Mouse (Mus musculus): ENCODE data around the gene Selenow. TPM values are rescaled to one million over a fixed set of nuclear protein-coding genes. Genes with fewer than 3 reads are reported as not detected.
A peak's percentile ranks its signal among the peaks of the same experiment; 100 is the strongest.

Gene Selenow
- 159 and 175 TPM in 2 replicates for polyA plus RNA-seq (2011; ENCODE audit: insufficient read depth, insufficient read length, low replicate concordance, missing spikeins)

DNA sequence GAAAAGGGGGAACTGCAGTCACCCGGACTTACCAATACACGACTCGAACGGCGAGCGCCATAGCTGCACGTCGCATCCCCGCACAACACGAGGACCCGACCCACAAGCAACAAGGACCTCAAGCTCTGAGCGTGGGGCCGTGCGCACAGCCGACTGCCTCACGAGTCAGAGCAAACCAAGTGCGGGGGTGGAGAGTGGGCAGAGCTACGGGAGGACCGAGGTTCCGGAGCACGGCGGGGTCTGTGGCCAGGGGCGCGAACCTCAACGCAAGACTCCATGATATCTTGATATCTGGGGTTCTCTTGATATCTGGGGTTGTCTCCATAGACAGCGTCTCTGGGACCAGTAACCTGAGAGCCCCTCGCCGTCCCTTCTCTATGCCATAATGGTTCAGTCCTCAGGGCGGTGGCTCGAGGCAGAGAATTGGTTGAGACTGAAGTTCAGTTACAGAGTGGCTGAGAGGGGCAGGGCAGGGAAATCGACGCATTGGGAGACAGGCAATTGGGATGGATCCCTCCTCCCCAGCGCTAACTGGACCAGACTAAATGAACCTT is at the start of gene Selenow:
Gene Selenow, minus strand, starts transcription at position 183 of the 554 bp plus-strand sequence.
- H3K27ac ChIP-seq (ENCODE audit: control insufficient read depth, insufficient read depth, low read depth, low read length, poor library complexity): peak within 1 kb of the TSS; percentile 70
- H3K4me3 ChIP-seq (replicated peaks; ENCODE audit: control insufficient read depth, low read depth, low read length): peak within 1 kb of the TSS; percentile 76
- TF ChIP-seq CTCF (IDR thresholded peaks at IDR 0.05; ENCODE audit: control insufficient read depth, insufficient read depth, low read length) (no peak), POLR2A (IDR thresholded peaks at IDR 0.05; ENCODE audit: borderline replicate concordance, control insufficient read depth, low read depth, low read length) (peak; percentile 87; the same call in 1 of the 2 replicates)
- H3K4me1 ChIP-seq (ENCODE audit: control insufficient read depth, insufficient read depth, low read length): peaks cover 3% of the 10 kb centered on the region; the same call in 1 of the 2 replicates
- WGBS: under 1% methylated on average over 33 of the region's 33 CpGs

DNA sequence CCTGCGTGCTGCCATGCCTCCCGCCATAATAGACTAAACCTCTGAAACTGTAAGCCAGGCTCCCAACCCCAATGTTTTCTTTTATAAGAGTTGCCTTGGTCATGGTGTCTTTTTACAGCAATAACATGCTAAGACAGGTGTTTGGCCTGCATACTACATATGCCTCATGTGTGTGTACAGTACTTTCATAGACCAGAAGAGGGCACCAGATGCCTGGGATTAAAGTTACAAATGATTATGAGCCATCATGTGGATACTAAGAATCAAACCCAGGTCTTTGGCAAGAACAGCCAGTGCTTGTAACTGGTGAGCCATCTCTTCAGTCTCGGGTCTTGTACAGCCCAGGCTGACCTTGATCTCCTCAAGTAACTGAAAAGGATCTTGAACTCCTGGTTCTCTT is 47.5 kb upstream of the Selenow start:
- no peak overlapping the region for H3K4me3 ChIP-seq (replicated peaks; ENCODE audit: control insufficient read depth, low read depth, low read length)
- 82% methylated on average over 3 of the region's 3 CpGs for WGBS
- no peaks in the 10 kb centered on the region for H3K4me1 ChIP-seq (ENCODE audit: control insufficient read depth, insufficient read depth, low read length)
- no peak overlapping the region for H3K27ac ChIP-seq (ENCODE audit: control insufficient read depth, insufficient read depth, low read depth, low read length, poor library complexity)
- TF ChIP-seq CTCF (IDR thresholded peaks at IDR 0.05; ENCODE audit: control insufficient read depth, insufficient read depth, low read length) (no peak), POLR2A (IDR thresholded peaks at IDR 0.05; ENCODE audit: borderline replicate concordance, control insufficient read depth, low read depth, low read length) (no peak)

DNA sequence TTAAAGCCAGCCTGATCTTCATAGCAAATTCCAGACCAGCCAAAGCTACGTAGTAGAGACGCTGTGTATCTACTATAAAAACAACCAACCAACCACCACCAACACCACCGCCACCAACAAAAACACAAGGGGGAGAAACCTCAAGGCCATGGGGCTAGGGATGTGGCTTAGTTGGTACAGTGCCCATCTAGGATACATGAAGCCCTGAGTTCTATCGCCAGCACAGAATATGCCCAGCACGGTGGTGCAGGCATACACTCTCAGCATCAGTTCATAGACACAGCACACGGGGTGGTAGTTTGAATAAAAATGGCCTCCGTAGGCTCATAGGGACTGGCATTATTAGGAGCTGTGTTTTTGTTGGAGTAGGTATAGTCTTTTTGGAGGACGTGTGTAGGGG is 46.1 kb upstream of the Selenow start:
- TF ChIP-seq POLR2A (IDR thresholded peaks at IDR 0.05; ENCODE audit: borderline replicate concordance, control insufficient read depth, low read depth, low read length) (no peak), CTCF (IDR thresholded peaks at IDR 0.05; ENCODE audit: control insufficient read depth, insufficient read depth, low read length) (no peak)
- H3K4me1 ChIP-seq (ENCODE audit: control insufficient read depth, insufficient read depth, low read length): no peaks in the 10 kb centered on the region; the same call in 1 of the 2 replicates
- 80% methylated on average over 8 of the region's 8 CpGs for WGBS
- no peak overlapping the region for H3K27ac ChIP-seq (ENCODE audit: control insufficient read depth, insufficient read depth, low read depth, low read length, poor library complexity)
- H3K4me3 ChIP-seq (replicated peaks; ENCODE audit: control insufficient read depth, low read depth, low read length): no peak overlapping the region

DNA sequence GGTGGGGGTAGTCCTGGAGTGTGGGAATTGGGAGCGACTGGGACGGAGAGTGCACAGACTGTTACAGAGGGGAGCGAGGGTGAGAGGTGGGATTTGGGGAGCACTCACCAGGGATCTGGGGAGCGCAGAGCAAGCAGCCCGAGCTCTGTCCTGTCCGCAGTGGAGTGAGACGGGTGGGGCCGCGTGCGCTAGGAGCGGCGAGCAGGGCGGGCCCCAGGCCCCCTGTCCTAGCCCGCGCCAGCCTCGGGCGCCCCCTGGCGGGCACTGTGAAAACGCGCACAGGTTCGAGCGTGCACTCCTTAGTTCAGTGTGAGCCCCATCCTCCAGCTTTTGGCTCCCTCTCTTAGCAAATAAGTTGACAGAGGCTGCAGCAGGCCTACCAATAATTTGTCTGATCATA is 45.1 kb upstream of the Selenow start, which contains the start of gene Ehd2:
Gene Ehd2, minus strand, starts transcription at position 256 of the 400 bp plus-strand sequence.
- WGBS: 4% methylated on average over 22 of the region's 22 CpGs
- TF ChIP-seq POLR2A (IDR thresholded peaks at IDR 0.05; ENCODE audit: borderline replicate concordance, control insufficient read depth, low read depth, low read length) (no peak; the same call in 1 of the 2 replicates), CTCF (IDR thresholded peaks at IDR 0.05; ENCODE audit: control insufficient read depth, insufficient read depth, low read length) (peak; percentile 80)
- no peak within 1 kb of the TSS for H3K27ac ChIP-seq (ENCODE audit: control insufficient read depth, insufficient read depth, low read depth, low read length, poor library complexity)
- no peaks in the 10 kb centered on the region; the same call in 1 of the 2 replicates for H3K4me1 ChIP-seq (ENCODE audit: control insufficient read depth, insufficient read depth, low read length)
- no peak within 1 kb of the TSS for H3K4me3 ChIP-seq (replicated peaks; ENCODE audit: control insufficient read depth, low read depth, low read length)

DNA sequence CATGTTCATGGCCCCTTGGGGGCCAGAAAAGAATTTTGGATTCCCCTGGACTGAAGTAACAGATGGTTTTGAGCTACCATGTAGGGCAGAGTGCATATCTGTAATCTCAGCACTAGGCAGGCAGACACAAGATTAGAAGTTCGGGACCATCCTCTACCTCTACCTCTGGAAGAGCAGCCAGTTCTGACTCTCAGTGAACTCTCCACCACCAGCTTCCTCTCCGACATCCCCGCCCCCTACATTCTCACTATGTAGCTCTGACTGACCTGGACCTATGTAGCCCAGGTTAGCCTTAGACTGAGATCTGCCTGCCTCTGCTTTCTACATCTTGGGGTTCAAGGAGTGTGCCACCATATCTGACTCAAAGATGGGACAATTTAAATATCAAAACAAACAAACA is 44.3 kb upstream of the Selenow start:
- TF ChIP-seq CTCF (IDR thresholded peaks at IDR 0.05; ENCODE audit: control insufficient read depth, insufficient read depth, low read length) (no peak), POLR2A (IDR thresholded peaks at IDR 0.05; ENCODE audit: borderline replicate concordance, control insufficient read depth, low read depth, low read length) (no peak)
- Histone ChIP-seq H3K4me3 (replicated peaks; ENCODE audit: control insufficient read depth, low read depth, low read length) (no peak overlapping the region), H3K4me1 (ENCODE audit: control insufficient read depth, insufficient read depth, low read length) (no peaks in the 10 kb centered on the region; the same call in 1 of the 2 replicates), H3K27ac (ENCODE audit: control insufficient read depth, insufficient read depth, low read depth, low read length, poor library complexity) (no peak overlapping the region)
- WGBS: 54% methylated on average over 3 of the region's 3 CpGs

DNA sequence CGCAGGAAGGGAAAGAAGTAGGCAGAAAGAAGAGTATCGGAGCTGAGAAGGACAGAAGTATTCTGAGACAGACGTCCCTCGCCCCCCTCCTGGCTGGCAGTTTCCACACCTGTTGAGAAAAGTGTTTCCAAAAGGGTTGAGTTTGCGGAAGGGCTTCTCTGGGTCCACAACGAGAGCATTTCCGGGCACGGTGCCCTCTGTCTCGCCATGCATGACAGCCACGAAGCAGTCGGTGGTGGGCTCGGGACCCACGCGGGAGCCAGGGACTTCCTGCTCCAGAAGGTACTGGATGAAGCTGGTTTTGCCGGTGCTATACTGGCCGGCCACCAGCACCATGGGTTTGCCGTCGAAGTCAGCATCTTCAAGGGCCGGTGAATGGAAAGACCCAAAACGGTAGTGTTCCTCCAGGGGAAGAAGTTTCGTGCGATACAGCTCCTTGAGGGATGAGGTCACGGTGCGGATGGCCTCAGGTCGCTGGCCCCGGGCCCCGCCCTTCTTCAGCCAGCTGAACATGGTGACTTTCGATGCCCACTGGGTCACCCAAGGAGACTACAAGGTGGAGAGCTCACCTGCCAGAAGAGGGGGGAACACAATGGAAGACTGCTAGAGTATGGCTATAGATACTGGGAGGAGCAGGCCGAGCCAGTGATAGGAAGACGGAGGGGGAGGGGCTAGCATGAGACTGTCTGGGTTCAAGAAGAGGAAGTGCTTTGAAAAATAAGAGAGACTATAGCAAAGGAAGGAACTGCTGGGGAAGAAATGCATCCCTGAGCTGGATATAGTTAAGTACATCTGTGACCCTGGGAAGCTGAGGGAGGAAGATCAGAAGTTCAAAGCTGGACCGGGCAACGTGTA is 41.8 kb upstream of the Selenow start:
- WGBS: 63% methylated on average over 32 of the region's 32 CpGs

DNA sequence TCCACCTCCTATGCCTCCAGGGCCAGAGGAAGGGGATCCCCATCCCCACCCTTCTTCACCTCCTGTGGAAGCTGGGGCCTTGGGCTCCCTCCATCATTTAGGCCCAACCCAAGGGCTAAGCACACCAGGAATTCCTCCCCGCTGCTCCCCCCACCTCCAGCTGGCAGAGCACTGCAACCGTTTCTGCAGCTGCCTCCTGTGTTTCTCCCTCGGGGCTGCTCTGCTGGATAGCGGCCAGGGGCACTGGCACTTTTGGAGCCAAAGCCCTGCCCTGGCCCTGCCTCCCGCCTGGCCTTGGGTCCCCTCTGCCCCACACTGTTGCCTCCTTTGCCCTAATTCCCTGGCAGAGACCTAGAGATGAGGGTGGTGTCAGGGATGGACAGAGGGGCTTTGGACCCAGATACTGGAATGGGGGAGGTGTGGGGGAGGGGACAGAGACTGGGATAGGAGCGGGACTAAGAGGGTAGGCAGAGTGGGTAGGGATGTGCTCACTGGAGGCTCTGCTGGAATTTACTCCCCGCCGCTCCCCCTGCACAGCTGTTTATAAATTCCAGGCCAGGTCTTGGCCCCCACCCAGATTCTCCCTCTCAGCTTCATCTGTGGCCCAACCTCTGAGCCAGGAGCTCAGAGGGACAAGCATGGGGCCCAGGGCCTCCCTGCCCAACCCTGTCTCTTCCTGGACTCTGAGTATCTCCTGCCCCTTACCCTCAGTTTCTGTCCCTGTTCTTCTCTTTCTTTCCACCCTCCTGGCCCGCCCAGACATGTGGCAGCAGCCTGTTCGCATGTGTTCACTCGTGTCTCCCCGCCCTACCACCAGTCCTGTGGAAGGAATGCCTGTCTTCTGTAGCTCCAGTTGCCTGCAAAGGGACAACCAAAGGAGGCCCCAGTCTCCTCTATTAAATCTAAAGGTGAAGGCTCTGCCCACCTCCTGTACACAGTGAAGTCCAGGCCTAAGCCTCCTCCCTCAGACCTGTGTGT is 40.4 kb upstream of the Selenow start:
- TF ChIP-seq POLR2A (IDR thresholded peaks at IDR 0.05; ENCODE audit: borderline replicate concordance, control insufficient read depth, low read depth, low read length): no peak
- no peak for TF ChIP-seq CTCF (IDR thresholded peaks at IDR 0.05; ENCODE audit: control insufficient read depth, insufficient read depth, low read length)
- H3K27ac ChIP-seq (ENCODE audit: control insufficient read depth, insufficient read depth, low read depth, low read length, poor library complexity): peak overlapping the region; percentile 52
- H3K4me1 ChIP-seq (ENCODE audit: control insufficient read depth, insufficient read depth, low read length): no peaks in the 10 kb centered on the region; the same call in 1 of the 2 replicates
- 53% methylated on average over 12 of the region's 12 CpGs for WGBS
- H3K4me3 ChIP-seq (replicated peaks; ENCODE audit: control insufficient read depth, low read depth, low read length): no peak overlapping the region

More for the DNA sequence above, 41.8 kb upstream of the Selenow start:
- Histone ChIP-seq H3K27ac (ENCODE audit: control insufficient read depth, insufficient read depth, low read depth, low read length, poor library complexity) (peak overlapping the region; percentile 63), H3K4me3 (replicated peaks; ENCODE audit: control insufficient read depth, low read depth, low read length) (no peak overlapping the region), H3K4me1 (ENCODE audit: control insufficient read depth, insufficient read depth, low read length) (no peaks in the 10 kb centered on the region; the same call in 1 of the 2 replicates)
- no peak; the same call in 1 of the 2 replicates for TF ChIP-seq POLR2A (IDR thresholded peaks at IDR 0.05; ENCODE audit: borderline replicate concordance, control insufficient read depth, low read depth, low read length)
- TF ChIP-seq CTCF (IDR thresholded peaks at IDR 0.05; ENCODE audit: control insufficient read depth, insufficient read depth, low read length): no peak
